9 mouse cellular contexts compared by ENCODE assay signal in genomic region chr1:91041605-91042004, GRCm38 (mm10). TPM values are rescaled to one million over a fixed set of nuclear protein-coding genes. Genes with fewer than 3 reads are reported as not detected.
DNase-seq lines count a peak whose midpoint lies in the region; ATAC-seq and TF ChIP-seq lines count a peak whose summit lies in the region.
"Had no signal": no experiment of that assay in that cellular context is flagged by ENCODE, and none has a peak within 500 bp of the region (broad histone marks: within the 10 kb centered on the region; RNA-seq: fewer than 3 reads in every experiment).

No protein-coding gene starts in this region.

- peaks cover 25% of the 10 kb centered on the region for H3K4me1 ChIP-seq in liver, embryonic 15.5 days (replicated peaks)
- peaks cover 16% of the 10 kb centered on the region for H3K4me1 ChIP-seq in liver, embryonic 11.5 days (replicated peaks; ENCODE audit: control insufficient read depth, insufficient read depth, low read length)
- peaks cover 71% of the 10 kb centered on the region for H3K4me1 ChIP-seq in bone marrow macrophage, adult 2 months (ENCODE audit: control insufficient read depth, insufficient read depth, low read length)
- peaks cover 25% of the 10 kb centered on the region for H3K4me1 ChIP-seq in intestine, embryonic 16.5 days (ENCODE audit: control insufficient read depth, insufficient read depth, low read length)
- no peaks in the 10 kb centered on the region for H3K4me1 ChIP-seq in stomach, embryonic 14.5 days (ENCODE audit: control insufficient read depth, insufficient read depth, low read length)

- H3K9me3 ChIP-seq in liver, embryonic 15.5 days (replicated peaks), result no peaks in the 10 kb centered on the region
- H3K9me3 ChIP-seq in liver, embryonic 11.5 days (ENCODE audit: control insufficient read depth, low read length), result no peaks in the 10 kb centered on the region
- no peaks in the 10 kb centered on the region for H3K9me3 ChIP-seq in intestine, embryonic 16.5 days (ENCODE audit: control insufficient read depth, low read length)
- no peaks in the 10 kb centered on the region for H3K9me3 ChIP-seq in stomach, embryonic 14.5 days (ENCODE audit: control insufficient read depth, low read depth, low read length)

- intact Hi-C loops in left cerebral cortex, postnatal 14 days (cut with DNase I), result loop anchor here (5.0 kb wide), 1 partner anchor 56 kb away; no protein-coding TSS in a partner anchor

- DNase-seq in liver, embryonic 11.5 days (ENCODE audit: low spot score), result no peak
- no peak for DNase-seq in embryo, embryonic 10.5 days (ENCODE audit: low spot score)
- DNase-seq in left cerebral cortex, postnatal 14 days (ENCODE audit: low spot score in 2 of 2), result no peak
- DNase-seq: gastrocnemius, postnatal 14 days; kidney, postnatal 36 days had no signal

- no peaks in the 10 kb centered on the region for H3K27me3 ChIP-seq in liver, embryonic 15.5 days
- H3K27me3 ChIP-seq in liver, embryonic 11.5 days (replicated peaks; ENCODE audit: control insufficient read depth, insufficient read depth, low read length), result no peaks in the 10 kb centered on the region
- no peaks in the 10 kb centered on the region for H3K27me3 ChIP-seq in intestine, embryonic 16.5 days (replicated peaks; ENCODE audit: control insufficient read depth, insufficient read depth, low read length)
- H3K27me3 ChIP-seq in stomach, embryonic 14.5 days (ENCODE audit: control insufficient read depth, insufficient read depth, low read length), result no peaks in the 10 kb centered on the region

- no peaks in the 10 kb centered on the region for H3K36me3 ChIP-seq in liver, embryonic 15.5 days (replicated peaks)
- no peaks in the 10 kb centered on the region for H3K36me3 ChIP-seq in liver, embryonic 11.5 days (ENCODE audit: control insufficient read depth, insufficient read depth, low read length)
- no peaks in the 10 kb centered on the region for H3K36me3 ChIP-seq in intestine, embryonic 16.5 days (ENCODE audit: control insufficient read depth, insufficient read depth, low read length)
- no peaks in the 10 kb centered on the region for H3K36me3 ChIP-seq in stomach, embryonic 14.5 days (ENCODE audit: control insufficient read depth, insufficient read depth, low read length)

- no peak for TF ChIP-seq CTCF in bone marrow macrophage, adult 2 months (IDR thresholded peaks at IDR 0.05; ENCODE audit: low read depth, low read length)

- H3K27ac ChIP-seq in liver, embryonic 15.5 days (replicated peaks), result no peak overlapping the region
- no peak overlapping the region for H3K27ac ChIP-seq in liver, embryonic 11.5 days (ENCODE audit: low read depth, low read length)
- 0 out of 2 replicates have a peak overlapping the region, but pooled peaks have one; percentile 1 for H3K27ac ChIP-seq in bone marrow macrophage, adult 2 months (ENCODE audit: insufficient read depth, low read depth, low read length)
- peak overlapping the region; percentile 92 for H3K27ac ChIP-seq in intestine, embryonic 16.5 days (ENCODE audit: low read length)
- no peak overlapping the region for H3K27ac ChIP-seq in stomach, embryonic 14.5 days (ENCODE audit: low read length)

- H3K9ac ChIP-seq in liver, embryonic 15.5 days, result no peak overlapping the region
- H3K9ac ChIP-seq in liver, embryonic 11.5 days (ENCODE audit: low read depth, low read length), result no peak overlapping the region
- H3K9ac ChIP-seq in intestine, embryonic 16.5 days (ENCODE audit: low read depth, low read length), result peak overlapping the region; percentile 49
- no peak overlapping the region for H3K9ac ChIP-seq in stomach, embryonic 14.5 days (replicated peaks; ENCODE audit: low read depth, low read length)

- no peak for TF ChIP-seq POLR2A in bone marrow macrophage, adult 2 months (IDR thresholded peaks at IDR 0.05; ENCODE audit: borderline replicate concordance, low read depth, low read length)

- no peak overlapping the region for H3K4me3 ChIP-seq in liver, embryonic 15.5 days (replicated peaks)
- no peak overlapping the region for H3K4me3 ChIP-seq in liver, embryonic 11.5 days (ENCODE audit: low read depth, low read length)
- H3K4me3 ChIP-seq in bone marrow macrophage, adult 2 months (ENCODE audit: insufficient read depth, low read length), result no peak overlapping the region
- H3K4me3 ChIP-seq in intestine, embryonic 16.5 days (ENCODE audit: low read length), result no peak overlapping the region
- no peak overlapping the region for H3K4me3 ChIP-seq in stomach, embryonic 14.5 days (ENCODE audit: low read depth, low read length)

- 26% methylated on average over 5 of the region's 5 CpGs for WGBS in liver, embryonic 15.5 days (ENCODE audit: insufficient replicate concordance)
- WGBS in liver, embryonic 11.5 days, result 55% methylated on average over 5 of the region's 5 CpGs
- WGBS in intestine, embryonic 16.5 days, result 66% methylated on average over 5 of the region's 5 CpGs
- WGBS in stomach, embryonic 14.5 days, result 77% methylated on average over 5 of the region's 5 CpGs

- no peak overlapping the region for H3K4me2 ChIP-seq in liver, embryonic 15.5 days
- no peak overlapping the region for H3K4me2 ChIP-seq in liver, embryonic 11.5 days
- peak overlapping the region; percentile 34 for H3K4me2 ChIP-seq in intestine, embryonic 16.5 days (ENCODE audit: low read depth, low read length)
- no peak overlapping the region for H3K4me2 ChIP-seq in stomach, embryonic 14.5 days (replicated peaks; ENCODE audit: low read depth, low read length)

- ATAC-seq in liver, embryonic 15.5 days (ENCODE audit: insufficient read depth), result peak; percentile 29; the same call in 1 of the 2 replicates
- ATAC-seq in liver, embryonic 11.5 days (replicated peaks; ENCODE audit: low FRiP score), result no peak
- ATAC-seq in intestine, embryonic 16.5 days, result peak; percentile 88
- ATAC-seq in stomach, embryonic 14.5 days (ENCODE audit: insufficient number of reproducible peaks, insufficient read depth, low FRiP score, low read depth), result peak; percentile 56

RNA-seq across cellular contexts. Expression of gene Lrrfip1, which starts 43.1 kb away (rescaled TPM):
- 14.9 and 16.7 TPM in 2 replicates for polyA plus RNA-seq in liver, embryonic 15.5 days (2015; fragmentation: Nextera tagmentation; extraction: Ambion mirVana)
- 26.5 and 29.1 TPM in 2 replicates for polyA plus RNA-seq in liver, embryonic 11.5 days (2014; fragmentation: Nextera tagmentation; extraction: Ambion mirVana)
- 98.5 and 98.7 TPM in 2 replicates for polyA plus RNA-seq in bone marrow macrophage, adult 2 months (2012; ENCODE audit: insufficient read depth, insufficient read length, missing spikeins)
- 69.2 and 73.7 TPM in 2 replicates for polyA plus RNA-seq in intestine, embryonic 16.5 days (2015; fragmentation: Nextera tagmentation; extraction: Ambion mirVana)
- polyA plus RNA-seq in stomach, embryonic 14.5 days (2014; fragmentation: Nextera tagmentation; extraction: Ambion mirVana), result 54.3 and 60.7 TPM in 2 replicates
- total RNA-seq in left cerebral cortex, postnatal 14 days (2021), result 10 to 100 TPM; 73.3 to 77.0 TPM

Comparison
In these comparisons a context has a peak if more than half of its experiments do, and no peak if none do; other contexts are left out.
1. H3K27ac ChIP-seq: peak in bone marrow macrophage, adult 2 months (single experiment) and intestine, embryonic 16.5 days (single experiment); none in liver, embryonic 15.5 days (single experiment), liver, embryonic 11.5 days (single experiment) and stomach, embryonic 14.5 days (single experiment).